Comparison of ENCODE assay signal across 25 mouse cellular contexts in the genomic region with DNA sequence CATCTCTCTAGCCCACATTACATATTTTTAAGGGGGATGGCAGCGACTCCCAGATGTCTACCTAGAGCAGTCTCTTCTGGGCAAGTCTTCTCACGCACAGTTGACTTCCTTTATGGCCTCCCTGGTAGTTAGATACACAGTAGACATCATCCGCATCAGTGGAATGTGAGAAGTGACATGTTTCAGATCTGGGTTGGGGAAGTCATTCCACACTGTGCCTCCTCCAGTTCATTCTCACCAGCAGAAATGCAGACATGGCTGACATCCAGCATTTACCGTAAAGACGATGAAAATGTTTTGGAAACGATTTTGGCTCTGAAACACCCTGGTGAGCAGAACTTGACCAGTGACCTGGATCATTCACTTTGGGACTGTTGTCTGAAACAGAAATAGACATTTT.
"Had no signal": no experiment of that assay in that cellular context is flagged by ENCODE, and none has a peak within 500 bp of the region (broad histone marks: within the 10 kb centered on the region; RNA-seq: fewer than 3 reads in every experiment).

No protein-coding gene starts in this region.

- H3K27ac ChIP-seq: heart, adult 2 months; heart, embryonic 13.5 days; heart, embryonic 15.5 days; hindbrain, embryonic 13.5 days; hindbrain, embryonic 15.5 days; hindbrain, postnatal 0 days; kidney, embryonic 15.5 days; kidney, postnatal 0 days had no signal

- H3K27me3 ChIP-seq: heart, embryonic 13.5 days; heart, embryonic 15.5 days; hindbrain, embryonic 13.5 days; hindbrain, embryonic 15.5 days; kidney, embryonic 15.5 days; limb, embryonic 13.5 days had no signal

- H3K36me3 ChIP-seq: heart, embryonic 15.5 days; hindbrain, embryonic 13.5 days; hindbrain, embryonic 15.5 days; kidney, embryonic 15.5 days; limb, embryonic 13.5 days had no signal

- ATAC-seq: forebrain, postnatal 0 days; hindbrain, postnatal 0 days; intestine, embryonic 16.5 days had no signal

- H3K9ac ChIP-seq: forebrain, postnatal 0 days; heart, embryonic 13.5 days; heart, embryonic 15.5 days; hindbrain, embryonic 13.5 days; hindbrain, embryonic 15.5 days; kidney, embryonic 15.5 days; limb, embryonic 13.5 days had no signal

- H3K4me1 ChIP-seq: heart, embryonic 13.5 days; heart, embryonic 15.5 days; hindbrain, embryonic 13.5 days; hindbrain, embryonic 15.5 days; kidney, embryonic 15.5 days; limb, embryonic 13.5 days had no signal

- H3K4me3 ChIP-seq: heart, adult 2 months; heart, embryonic 13.5 days; heart, embryonic 15.5 days; hindbrain, embryonic 13.5 days; hindbrain, embryonic 15.5 days; kidney, embryonic 15.5 days; limb, embryonic 13.5 days had no signal

- H3K4me2 ChIP-seq: heart, embryonic 11.5 days; heart, embryonic 13.5 days; heart, embryonic 15.5 days; hindbrain, embryonic 13.5 days; hindbrain, embryonic 15.5 days; kidney, embryonic 15.5 days; limb, embryonic 13.5 days had no signal

- DNase-seq: forebrain, postnatal 0 days; gastrocnemius, postnatal 14 days; gastrocnemius, postnatal 36 days; heart, adult 11 months; heart, adult 2 months; heart, postnatal 14 days; heart, postnatal 36 days; kidney, adult 11 months; kidney, adult 2 months; kidney, adult 9 months; kidney, postnatal 14 days; kidney, postnatal 36 days; layer of hippocampus, adult 9-11 months; layer of hippocampus, postnatal 36 days; left cerebral cortex, postnatal 4 days had no signal
